Mouse (Mus musculus) mouse embryonic stem cell (cell line): ENCODE data around the gene Bcl2.

Experiments
- in situ Hi-C, 2 experiments: fragments of 300-500 bp; cut with MboI; formaldehyde crosslinking; loops; 1 replicate in 1 of 2; 3 replicates in 1 of 2; pipeline ENCODE4 v1.14.3; 2019 to 2020; ENCODE audit warnings: low sequenced_read_pairs in 2 of 2, low pct_unique_long_range_greater_than_20kb in 1 of 2, mixed read lengths in 1 of 2; ENCODE audit not compliant: unreplicated experiment in 1 of 2

The Bcl2 gene

GRCm38 (mm10) chr1:106603406-106603805 is 110.7 kb downstream of the Bcl2 start:
- in situ Hi-C loops: no loop called here

- in situ Hi-C loops: no loop called here
Observed at GRCm38 (mm10) chr1:106602941-106603340, 111.1 kb downstream of the Bcl2 start.

- in situ Hi-C loops: no loop called here
Observed at GRCm38 (mm10) chr1:106602536-106602935, 111.5 kb downstream of the Bcl2 start.

GRCm38 (mm10) chr1:106601247-106601646 is 112.8 kb downstream of the Bcl2 start:
- in situ Hi-C loops: no loop called here

GRCm38 (mm10) chr1:106600841-106601240 is 113.2 kb downstream of the Bcl2 start:
- in situ Hi-C loops: no loop called here

GRCm38 (mm10) chr1:106598292-106598583 is 115.8 kb downstream of the Bcl2 start:
- in situ Hi-C loops: no loop called here

GRCm38 (mm10) chr1:106597575-106598291 is 116.3 kb downstream of the Bcl2 start:
- in situ Hi-C loops: no loop called here

- in situ Hi-C loops: no loop called here
Observed at GRCm38 (mm10) chr1:106596380-106596779, 117.7 kb downstream of the Bcl2 start.

GRCm38 (mm10) chr1:106595286-106595885 is 118.7 kb downstream of the Bcl2 start:
- in situ Hi-C loops: no loop called here

GRCm38 (mm10) chr1:106591180-106591774 is 122.8 kb downstream of the Bcl2 start:
- in situ Hi-C loops: no loop called here

- in situ Hi-C loops: no loop called here
Observed at GRCm38 (mm10) chr1:106589141-106589540, 124.9 kb downstream of the Bcl2 start.

- in situ Hi-C loops: no loop called here
Observed at GRCm38 (mm10) chr1:106587866-106588470, 126.1 kb downstream of the Bcl2 start.

- in situ Hi-C loops: no loop called here
Observed at GRCm38 (mm10) chr1:106586761-106587160, 127.3 kb downstream of the Bcl2 start.

GRCm38 (mm10) chr1:106585349-106585748 is 128.7 kb downstream of the Bcl2 start:
- in situ Hi-C loops: no loop called here

GRCm38 (mm10) chr1:106584824-106585223 is 129.2 kb downstream of the Bcl2 start:
- in situ Hi-C loops: no loop called here

- in situ Hi-C loops: no loop called here
Observed at GRCm38 (mm10) chr1:106584273-106584672, 129.8 kb downstream of the Bcl2 start.

- in situ Hi-C loops: no loop called here
Observed at GRCm38 (mm10) chr1:106583245-106584241, 130.5 kb downstream of the Bcl2 start.

- in situ Hi-C loops: no loop called here
Observed at GRCm38 (mm10) chr1:106582810-106583209, 131.3 kb downstream of the Bcl2 start.

GRCm38 (mm10) chr1:106581812-106582211 is 132.3 kb downstream of the Bcl2 start:
- in situ Hi-C loops: no loop called here
